Mouse (Mus musculus) CD4-positive, CD25-positive, alpha-beta regulatory T cell, adult 2 months (primary cell): ENCODE data around the gene Chmp2b.

Source experiments
- DNase-seq: peaks from one replicate; pipeline ENCODE4 v3.0.0-alpha.2; 2012; ENCODE audit warnings: low read depth, low spot score

Gene Chmp2b

DNA sequence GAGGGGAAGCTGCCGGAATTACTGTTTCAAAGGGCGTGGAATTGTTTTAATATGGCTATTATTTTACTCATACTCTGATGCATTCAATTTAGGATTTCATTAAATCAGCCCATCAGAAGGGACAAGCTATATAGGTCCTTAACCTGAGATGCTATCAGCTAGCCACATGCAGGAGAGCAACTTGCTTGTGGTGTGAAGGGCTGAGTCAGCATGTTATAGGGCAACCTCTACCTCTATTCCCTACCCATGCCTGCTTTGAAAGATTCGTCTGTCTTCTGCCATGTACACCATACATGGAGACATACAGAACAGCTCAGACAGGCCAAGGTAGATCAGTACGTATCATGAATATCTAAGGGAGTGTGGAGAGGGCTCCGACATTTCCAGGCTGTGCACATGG, 35.8 kb downstream of the Chmp2b start:
- DNase-seq, result no peak

DNA sequence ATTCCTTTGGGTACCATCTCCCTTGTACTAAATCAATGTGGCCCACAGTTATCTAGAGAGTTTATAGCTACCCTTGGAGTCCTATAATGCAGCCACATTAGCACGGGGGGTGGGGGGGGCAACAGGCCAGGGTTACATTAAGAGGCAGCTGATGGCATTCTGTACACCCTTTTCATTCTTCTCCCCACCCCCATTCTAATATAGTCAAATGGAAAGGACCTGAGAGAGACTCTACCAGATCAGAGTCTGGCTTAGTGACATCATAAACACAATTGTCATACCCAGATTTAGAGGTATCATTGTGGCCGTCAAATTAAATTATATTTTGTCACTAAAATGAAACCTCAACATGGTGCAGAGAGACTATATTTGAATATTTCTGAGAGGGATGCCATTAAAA, 36.5 kb downstream of the Chmp2b start:
- DNase-seq, result no peak

DNA sequence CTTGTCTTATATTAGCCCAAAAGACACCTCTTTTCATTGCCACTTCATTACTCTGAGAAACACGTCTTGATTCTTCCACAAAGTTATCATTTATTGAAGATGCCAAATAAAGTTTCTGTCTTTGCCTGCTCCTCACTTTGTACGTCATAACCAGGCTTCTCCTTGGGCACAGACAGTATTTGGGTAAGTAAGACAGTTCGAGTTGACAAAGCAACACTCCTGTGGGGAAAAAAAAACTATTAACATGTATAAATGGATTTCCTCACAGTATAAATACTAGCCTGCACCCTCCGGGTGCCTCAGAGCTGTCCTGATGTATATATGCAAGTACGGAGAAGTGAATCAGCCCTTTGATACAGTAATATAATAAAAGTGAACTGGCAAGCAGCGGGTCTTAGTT, 42.3 kb downstream of the Chmp2b start, which contains the start of gene Pou1f1:
Gene Pou1f1 (plus strand): TSS at position 301 of the 400 bp plus-strand sequence.
- DNase-seq, result no peak

DNA sequence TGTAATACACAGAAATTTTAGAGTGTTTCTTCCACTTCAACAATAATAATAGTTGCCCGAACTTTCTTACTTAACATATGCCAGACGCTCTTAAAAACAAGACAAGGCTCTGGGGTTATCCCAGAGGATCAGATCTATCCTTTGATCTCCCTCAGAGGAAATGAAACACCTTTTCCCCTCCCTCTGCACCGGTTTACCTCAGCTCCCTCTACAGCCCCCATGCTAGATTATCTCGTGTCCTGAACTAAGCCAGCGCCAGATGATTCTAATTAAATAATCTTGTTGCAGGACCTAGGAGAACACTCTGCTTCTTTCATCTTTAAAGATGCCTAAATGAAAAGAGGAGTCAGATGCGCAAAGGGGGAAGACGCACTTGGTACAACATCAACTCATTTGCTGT, 48.3 kb downstream of the Chmp2b start:
- no peak for DNase-seq

DNA sequence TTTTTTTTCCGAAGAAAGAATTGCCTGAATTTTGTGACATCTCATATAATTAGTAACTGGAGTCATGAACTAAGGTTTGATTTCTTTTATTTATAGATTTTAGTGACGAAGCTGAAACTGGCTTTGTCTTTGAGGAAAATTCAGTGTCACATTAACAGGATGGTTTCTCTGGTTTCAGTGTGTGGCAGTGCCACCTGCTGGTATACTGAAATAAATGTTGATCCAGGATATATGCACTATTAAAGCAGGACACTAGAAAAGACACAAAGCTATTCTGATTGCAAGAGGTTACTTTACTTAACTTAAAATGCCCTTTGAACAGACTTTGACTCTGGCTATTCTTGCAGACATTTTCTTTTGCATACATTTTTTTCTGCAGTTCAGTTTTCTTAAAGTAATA, 65.5 kb downstream of the Chmp2b start:
- peak; percentile 47 for DNase-seq

DNA sequence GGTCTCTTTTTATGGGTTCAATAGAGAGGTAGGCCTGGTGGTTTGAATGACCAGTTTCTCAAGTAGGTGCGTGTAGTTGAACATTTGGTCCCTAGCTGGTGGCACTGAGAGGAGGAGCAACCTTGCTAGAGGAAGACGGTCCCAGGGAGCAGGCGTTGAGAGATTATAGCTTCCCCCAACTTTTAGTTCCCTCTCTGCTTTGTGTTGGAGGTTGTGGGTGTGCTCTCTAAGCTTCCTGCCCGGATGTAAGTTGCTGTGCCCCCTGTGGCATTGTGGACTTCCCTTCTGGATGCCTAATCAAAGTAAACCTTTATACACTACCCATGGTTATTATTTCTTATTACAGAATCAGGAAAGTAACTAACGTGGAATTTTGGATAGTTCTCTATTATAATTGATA, 66.5 kb downstream of the Chmp2b start:
- no peak for DNase-seq
